Mouse (Mus musculus): ENCODE data around the gene Cfb. TPM values are rescaled to one million over a fixed set of nuclear protein-coding genes. Genes with fewer than 3 reads are reported as not detected.

Gene Cfb
- polyA plus RNA-seq, 1 experiment, result 71.5 TPM

- Histone ChIP-seq H3K4me3 (ENCODE audit: low read depth, low read length) (no peak overlapping the region), H3K4me1 (ENCODE audit: control insufficient read depth, insufficient read depth, insufficient read length, low read length) (peaks cover 20% of the 10 kb centered on the region; the same call in 1 of the 2 replicates), H3K36me3 (ENCODE audit: control insufficient read depth, insufficient read depth, low read length) (no peaks in the 10 kb centered on the region), H3K27me3 (ENCODE audit: control insufficient read depth, insufficient read depth, low read length) (no peaks in the 10 kb centered on the region), H3K27ac (ENCODE audit: insufficient read depth, low read depth, low read length) (no peak overlapping the region)
- WGBS, result 57% methylated on average over 7 of the region's 7 CpGs
- TF ChIP-seq CTCF (IDR thresholded peaks at IDR 0.05; ENCODE audit: extremely low read depth, insufficient read length, insufficient replicate concordance, low read depth, low read length) (no peak), POLR2A (IDR thresholded peaks at IDR 0.05; ENCODE audit: low read depth, low read length) (no peak)
These were observed 3.7 kb upstream of the Cfb start for GRCm38 (mm10) chr17:34865981-34866380.

GRCm38 (mm10) chr17:34861704-34862415, 458 bp downstream of the Cfb start:
- 31% methylated on average over 13 of the region's 13 CpGs for WGBS
- Histone ChIP-seq H3K27ac (ENCODE audit: insufficient read depth, low read depth, low read length) (peak overlapping the region; percentile 97), H3K4me3 (ENCODE audit: low read depth, low read length) (peak overlapping the region; percentile 62), H3K36me3 (ENCODE audit: control insufficient read depth, insufficient read depth, low read length) (peaks cover 27% of the 10 kb centered on the region), H3K4me1 (ENCODE audit: control insufficient read depth, insufficient read depth, insufficient read length, low read length) (peaks cover 29% of the 10 kb centered on the region; the same call in 1 of the 2 replicates), H3K27me3 (ENCODE audit: control insufficient read depth, insufficient read depth, low read length) (no peaks in the 10 kb centered on the region)
- TF ChIP-seq CTCF (IDR thresholded peaks at IDR 0.05; ENCODE audit: extremely low read depth, insufficient read length, insufficient replicate concordance, low read depth, low read length) (no peak), POLR2A (IDR thresholded peaks at IDR 0.05; ENCODE audit: low read depth, low read length) (no peak)

GRCm38 (mm10) chr17:34860514-34860913, 1.8 kb downstream of the Cfb start:
- WGBS, result 68% methylated on average over 9 of the region's 9 CpGs
- H3K4me3 ChIP-seq (ENCODE audit: low read depth, low read length), result peak overlapping the region; percentile 62
- H3K27me3 ChIP-seq (ENCODE audit: control insufficient read depth, insufficient read depth, low read length), result no peaks in the 10 kb centered on the region
- H3K36me3 ChIP-seq (ENCODE audit: control insufficient read depth, insufficient read depth, low read length), result peaks cover 34% of the 10 kb centered on the region
- TF ChIP-seq POLR2A (IDR thresholded peaks at IDR 0.05; ENCODE audit: low read depth, low read length) (no peak), CTCF (IDR thresholded peaks at IDR 0.05; ENCODE audit: extremely low read depth, insufficient read length, insufficient replicate concordance, low read depth, low read length) (no peak)
- H3K4me1 ChIP-seq (ENCODE audit: control insufficient read depth, insufficient read depth, insufficient read length, low read length), result peaks cover 29% of the 10 kb centered on the region; the same call in 1 of the 2 replicates
- no peak overlapping the region for H3K27ac ChIP-seq (ENCODE audit: insufficient read depth, low read depth, low read length)

GRCm38 (mm10) chr17:34858670-34859069, 3.6 kb downstream of the Cfb start:
- H3K27ac ChIP-seq (ENCODE audit: insufficient read depth, low read depth, low read length), result no peak overlapping the region
- TF ChIP-seq POLR2A (IDR thresholded peaks at IDR 0.05; ENCODE audit: low read depth, low read length) (no peak), CTCF (IDR thresholded peaks at IDR 0.05; ENCODE audit: extremely low read depth, insufficient read length, insufficient replicate concordance, low read depth, low read length) (no peak)
- peaks cover 50% of the 10 kb centered on the region for H3K36me3 ChIP-seq (ENCODE audit: control insufficient read depth, insufficient read depth, low read length)
- H3K4me3 ChIP-seq (ENCODE audit: low read depth, low read length), result no peak overlapping the region
- no peaks in the 10 kb centered on the region for H3K27me3 ChIP-seq (ENCODE audit: control insufficient read depth, insufficient read depth, low read length)
- WGBS, result 77% methylated on average over 4 of the region's 4 CpGs
- peaks cover 25% of the 10 kb centered on the region; the same call in 1 of the 2 replicates for H3K4me1 ChIP-seq (ENCODE audit: control insufficient read depth, insufficient read depth, insufficient read length, low read length)

- no peak overlapping the region for H3K4me3 ChIP-seq (ENCODE audit: low read depth, low read length)
- H3K36me3 ChIP-seq (ENCODE audit: control insufficient read depth, insufficient read depth, low read length), result peaks cover 54% of the 10 kb centered on the region
- H3K4me1 ChIP-seq (ENCODE audit: control insufficient read depth, insufficient read depth, insufficient read length, low read length), result peaks cover 12% of the 10 kb centered on the region; the same call in 1 of the 2 replicates
- no peaks in the 10 kb centered on the region for H3K27me3 ChIP-seq (ENCODE audit: control insufficient read depth, insufficient read depth, low read length)
- 31% methylated on average over 3 of the region's 3 CpGs for WGBS
- no peak overlapping the region for H3K27ac ChIP-seq (ENCODE audit: insufficient read depth, low read depth, low read length)
- TF ChIP-seq CTCF (IDR thresholded peaks at IDR 0.05; ENCODE audit: extremely low read depth, insufficient read length, insufficient replicate concordance, low read depth, low read length) (peak; percentile 89; the same call in 1 of the 2 replicates), POLR2A (IDR thresholded peaks at IDR 0.05; ENCODE audit: low read depth, low read length) (no peak)
These were observed 6.5 kb downstream of the Cfb start for GRCm38 (mm10) chr17:34855825-34856224.

- WGBS, result 43% methylated on average over 3 of the region's 3 CpGs
These were observed 7.6 kb downstream of the Cfb start for GRCm38 (mm10) chr17:34854761-34855160.

GRCm38 (mm10) chr17:34853511-34853910, 8.8 kb downstream of the Cfb start:
- 81% methylated on average over 8 of the region's 8 CpGs for WGBS
- TF ChIP-seq POLR2A (IDR thresholded peaks at IDR 0.05; ENCODE audit: low read depth, low read length) (no peak), CTCF (IDR thresholded peaks at IDR 0.05; ENCODE audit: extremely low read depth, insufficient read length, insufficient replicate concordance, low read depth, low read length) (no peak)
- Histone ChIP-seq H3K27me3 (ENCODE audit: control insufficient read depth, insufficient read depth, low read length) (no peaks in the 10 kb centered on the region), H3K4me3 (ENCODE audit: low read depth, low read length) (no peak overlapping the region), H3K36me3 (ENCODE audit: control insufficient read depth, insufficient read depth, low read length) (peaks cover 40% of the 10 kb centered on the region), H3K27ac (ENCODE audit: insufficient read depth, low read depth, low read length) (no peak overlapping the region), H3K4me1 (ENCODE audit: control insufficient read depth, insufficient read depth, insufficient read length, low read length) (peaks cover 7% of the 10 kb centered on the region; the same call in 1 of the 2 replicates)

More at GRCm38 (mm10) chr17:34854761-34855160, 7.6 kb downstream of the Cfb start:
- TF ChIP-seq CTCF (IDR thresholded peaks at IDR 0.05; ENCODE audit: extremely low read depth, insufficient read length, insufficient replicate concordance, low read depth, low read length) (no peak), POLR2A (IDR thresholded peaks at IDR 0.05; ENCODE audit: low read depth, low read length) (no peak)
- no peak overlapping the region for H3K27ac ChIP-seq (ENCODE audit: insufficient read depth, low read depth, low read length)
- H3K4me1 ChIP-seq (ENCODE audit: control insufficient read depth, insufficient read depth, insufficient read length, low read length), result peaks cover 4% of the 10 kb centered on the region; the same call in 1 of the 2 replicates
- no peaks in the 10 kb centered on the region for H3K27me3 ChIP-seq (ENCODE audit: control insufficient read depth, insufficient read depth, low read length)
- H3K4me3 ChIP-seq (ENCODE audit: low read depth, low read length), result no peak overlapping the region
- H3K36me3 ChIP-seq (ENCODE audit: control insufficient read depth, insufficient read depth, low read length), result peaks cover 50% of the 10 kb centered on the region
